Mouse (Mus musculus): ENCODE results near the gene Rras2. TPM values are rescaled to one million over a fixed set of nuclear protein-coding genes. Genes with fewer than 3 reads are reported as not detected.

Gene Rras2
- total and polyA plus RNA-seq, 2 experiments from 2014 or later = 22.5 to 41.3 TPM

- DNase-seq (ENCODE audit: low spot score) (no peak), ATAC-seq (ENCODE audit: low FRiP score) (no peak)
- no peak overlapping the region for H3K4me3 ChIP-seq (ENCODE audit: low read depth, low read length)
- no peaks in the 10 kb centered on the region for H3K36me3 ChIP-seq (ENCODE audit: insufficient read depth, low read length)
- no peak for TF ChIP-seq CTCF (IDR thresholded peaks at IDR 0.05)
- H3K4me2 ChIP-seq (ENCODE audit: low read depth, low read length, poor library complexity, severe bottlenecking) = no peak overlapping the region
- no peak overlapping the region for H3K9ac ChIP-seq (replicated peaks; ENCODE audit: low read length, poor library complexity, severe bottlenecking)
- no peaks in the 10 kb centered on the region for H3K4me1 ChIP-seq (ENCODE audit: insufficient read depth, low read length)
- H3K9me3 ChIP-seq (ENCODE audit: low read length) = no peaks in the 10 kb centered on the region
- H3K27ac ChIP-seq (ENCODE audit: low read depth, low read length) = no peak overlapping the region
- no peaks in the 10 kb centered on the region for H3K27me3 ChIP-seq (ENCODE audit: insufficient read depth, low read length)
- 54% methylated on average over 7 of the region's 7 CpGs for WGBS
Measured at GRCm38 (mm10) chr7:114074133-114074532, 43.4 kb downstream of the Rras2 start.

GRCm38 (mm10) chr7:114071851-114072616 is 45.5 kb downstream of the Rras2 start:
- no peaks in the 10 kb centered on the region for H3K36me3 ChIP-seq (ENCODE audit: insufficient read depth, low read length)
- H3K4me3 ChIP-seq (ENCODE audit: low read depth, low read length) = no peak overlapping the region
- H3K9me3 ChIP-seq (ENCODE audit: low read length) = no peaks in the 10 kb centered on the region
- H3K4me2 ChIP-seq (ENCODE audit: low read depth, low read length, poor library complexity, severe bottlenecking) = no peak overlapping the region
- 51% methylated on average over 13 of the region's 13 CpGs for WGBS
- H3K4me1 ChIP-seq (ENCODE audit: insufficient read depth, low read length) = no peaks in the 10 kb centered on the region
- no peak overlapping the region; the same call in 1 of the 2 replicates for H3K9ac ChIP-seq (replicated peaks; ENCODE audit: low read length, poor library complexity, severe bottlenecking)
- H3K27me3 ChIP-seq (ENCODE audit: insufficient read depth, low read length) = no peaks in the 10 kb centered on the region
- no peak for ATAC-seq (ENCODE audit: low FRiP score)
- DNase-seq (ENCODE audit: low spot score) = no peak
- TF ChIP-seq CTCF (IDR thresholded peaks at IDR 0.05) = no peak
- no peak overlapping the region for H3K27ac ChIP-seq (ENCODE audit: low read depth, low read length)

GRCm38 (mm10) chr7:114071395-114071794 is 46.2 kb downstream of the Rras2 start:
- no peak overlapping the region for H3K4me2 ChIP-seq (ENCODE audit: low read depth, low read length, poor library complexity, severe bottlenecking)
- H3K4me3 ChIP-seq (ENCODE audit: low read depth, low read length) = no peak overlapping the region
- H3K9ac ChIP-seq (replicated peaks; ENCODE audit: low read length, poor library complexity, severe bottlenecking) = no peak overlapping the region
- DNase-seq (ENCODE audit: low spot score) (no peak), ATAC-seq (ENCODE audit: low FRiP score) (no peak)
- no peak overlapping the region for H3K27ac ChIP-seq (ENCODE audit: low read depth, low read length)
- H3K9me3 ChIP-seq (ENCODE audit: low read length) = no peaks in the 10 kb centered on the region
- H3K27me3 ChIP-seq (ENCODE audit: insufficient read depth, low read length) = no peaks in the 10 kb centered on the region
- TF ChIP-seq CTCF (IDR thresholded peaks at IDR 0.05) = no peak
- H3K36me3 ChIP-seq (ENCODE audit: insufficient read depth, low read length) = no peaks in the 10 kb centered on the region
- peaks cover 3% of the 10 kb centered on the region; the same call in 1 of the 2 replicates for H3K4me1 ChIP-seq (ENCODE audit: insufficient read depth, low read length)
- WGBS = 86% methylated on average over 5 of the region's 5 CpGs

- WGBS = 88% methylated on average over 3 of the region's 3 CpGs
- H3K4me3 ChIP-seq (ENCODE audit: low read depth, low read length) = no peak overlapping the region
- ATAC-seq (ENCODE audit: low FRiP score) = no peak
Measured at GRCm38 (mm10) chr7:114070458-114070840, 47.1 kb downstream of the Rras2 start.

GRCm38 (mm10) chr7:114069726-114070457 is 47.7 kb downstream of the Rras2 start:
- TF ChIP-seq CTCF (IDR thresholded peaks at IDR 0.05) = no peak
- Histone ChIP-seq H3K27ac (ENCODE audit: low read depth, low read length) (no peak overlapping the region), H3K4me2 (ENCODE audit: low read depth, low read length, poor library complexity, severe bottlenecking) (no peak overlapping the region), H3K36me3 (ENCODE audit: insufficient read depth, low read length) (no peaks in the 10 kb centered on the region), H3K27me3 (ENCODE audit: insufficient read depth, low read length) (no peaks in the 10 kb centered on the region), H3K9me3 (ENCODE audit: low read length) (no peaks in the 10 kb centered on the region), H3K9ac (replicated peaks; ENCODE audit: low read length, poor library complexity, severe bottlenecking) (no peak overlapping the region), H3K4me3 (ENCODE audit: low read depth, low read length) (no peak overlapping the region), H3K4me1 (ENCODE audit: insufficient read depth, low read length) (peaks cover 6% of the 10 kb centered on the region; the same call in 1 of the 2 replicates)
- ATAC-seq (ENCODE audit: low FRiP score) (no peak), DNase-seq (ENCODE audit: low spot score) (no peak)
- WGBS = 84% methylated on average over 11 of the region's 11 CpGs

More at GRCm38 (mm10) chr7:114070458-114070840, 47.1 kb downstream of the Rras2 start:
- no peaks in the 10 kb centered on the region for H3K9me3 ChIP-seq (ENCODE audit: low read length)
- DNase-seq (ENCODE audit: low spot score) = no peak
- no peaks in the 10 kb centered on the region for H3K36me3 ChIP-seq (ENCODE audit: insufficient read depth, low read length)
- no peak for TF ChIP-seq CTCF (IDR thresholded peaks at IDR 0.05)
- no peaks in the 10 kb centered on the region for H3K27me3 ChIP-seq (ENCODE audit: insufficient read depth, low read length)
- H3K4me1 ChIP-seq (ENCODE audit: insufficient read depth, low read length) = peaks cover 6% of the 10 kb centered on the region; the same call in 1 of the 2 replicates
- no peak overlapping the region for H3K27ac ChIP-seq (ENCODE audit: low read depth, low read length)
- H3K9ac ChIP-seq (replicated peaks; ENCODE audit: low read length, poor library complexity, severe bottlenecking) = no peak overlapping the region
- H3K4me2 ChIP-seq (ENCODE audit: low read depth, low read length, poor library complexity, severe bottlenecking) = no peak overlapping the region

Data from midbrain, postnatal 0 days (tissue).